Mouse (Mus musculus): ENCODE data around the gene Prrg2.

DNA sequence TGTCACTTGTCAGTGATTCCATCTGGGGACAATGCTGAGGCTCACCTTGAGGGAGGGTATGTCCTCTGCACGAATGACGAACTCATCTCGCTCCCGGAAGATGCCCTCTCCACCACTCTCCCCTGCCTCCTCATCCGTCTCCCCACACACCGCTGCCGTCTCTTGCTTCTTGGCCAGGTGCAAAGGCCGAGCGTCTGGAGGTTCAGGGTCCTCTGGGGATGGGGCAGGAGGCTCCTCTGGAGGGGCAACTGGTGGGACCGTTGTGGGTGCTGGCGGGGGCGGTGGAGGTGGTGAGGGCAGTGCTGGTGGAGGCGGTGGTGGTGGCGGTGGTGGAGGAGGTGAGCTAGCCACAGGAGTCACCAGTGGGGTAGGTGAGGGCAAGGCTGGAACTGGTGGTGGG, 19.2 kb downstream of the Prrg2 start:
- no peak for TF ChIP-seq CTCF (IDR thresholded peaks at IDR 0.05; ENCODE audit: low read depth)
- no peak for TF ChIP-seq EP300 (IDR thresholded peaks at IDR 0.05; ENCODE audit: low read depth)

Measured in liver, postnatal 0 days (tissue).